Mouse (Mus musculus): ENCODE measurements around the gene 1700001O22Rik. TPM values are rescaled to one million over a fixed set of nuclear protein-coding genes. Genes with fewer than 3 reads are reported as not detected.

The 1700001O22Rik gene
- total and polyA plus RNA-seq, 2 experiments from 2014 or later, result 1.4 to 1.8 TPM

DNA sequence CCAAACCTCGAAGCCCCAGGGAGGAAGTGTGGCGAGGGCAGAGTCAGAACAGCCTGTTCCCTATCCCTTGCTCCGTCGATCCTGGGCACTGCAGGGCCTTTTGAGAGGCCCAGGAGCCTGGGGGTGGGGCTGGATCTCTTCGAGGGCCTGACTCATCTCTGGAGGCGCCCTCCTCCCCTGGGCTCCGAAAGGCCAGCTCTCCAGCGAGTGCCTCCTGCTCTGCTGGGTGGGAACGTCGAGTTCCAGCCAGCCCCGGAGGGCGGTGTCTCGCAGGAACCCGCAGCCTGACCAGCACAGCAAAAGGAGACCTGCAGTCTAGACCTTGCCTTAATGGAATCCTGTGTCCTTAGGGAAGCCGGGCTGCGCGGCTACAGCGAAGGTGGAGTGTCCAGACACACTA lies 50.2 kb downstream of the 1700001O22Rik start:
- Histone ChIP-seq H3K4me2 (ENCODE audit: low read depth) (no peak overlapping the region), H3K36me3 (ENCODE audit: insufficient read depth) (no peaks in the 10 kb centered on the region), H3K9me3 (ENCODE audit: low read length) (no peaks in the 10 kb centered on the region), H3K27ac (ENCODE audit: low read depth, low read length) (no peak overlapping the region; the same call in 1 of the 2 replicates), H3K4me1 (ENCODE audit: insufficient read depth) (no peaks in the 10 kb centered on the region), H3K4me3 (ENCODE audit: low read depth, low read length) (no peak overlapping the region), H3K9ac (no peak overlapping the region), H3K27me3 (ENCODE audit: insufficient read depth, low read length) (no peaks in the 10 kb centered on the region)
- no peak for TF ChIP-seq CTCF (IDR thresholded peaks at IDR 0.05; ENCODE audit: low read depth)
- WGBS, result 26% methylated on average over 18 of the region's 18 CpGs
- DNase-seq (no peak), ATAC-seq (no peak)

DNA sequence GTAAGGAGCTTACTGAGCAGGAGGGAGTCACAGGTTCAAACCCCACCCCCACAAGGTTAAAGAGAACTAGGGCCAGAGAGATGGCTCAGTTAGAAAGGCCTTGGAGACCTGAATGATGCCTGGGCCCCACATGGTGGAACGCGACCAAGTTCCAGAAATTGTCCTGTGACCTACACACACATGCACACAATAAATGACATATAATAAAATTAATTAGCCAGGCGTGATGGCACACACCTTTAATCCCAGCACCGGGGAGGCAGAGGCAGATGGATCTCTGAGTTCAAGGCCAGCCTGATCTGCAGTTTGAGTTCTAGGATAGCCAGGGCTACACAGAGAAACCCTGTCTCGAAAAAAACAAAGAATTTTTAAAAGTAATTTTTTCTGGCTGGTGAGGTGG lies 51.0 kb downstream of the 1700001O22Rik start:
- no peak overlapping the region for H3K27ac ChIP-seq (ENCODE audit: low read depth, low read length)
- no peak overlapping the region for H3K4me2 ChIP-seq (ENCODE audit: low read depth)
- no peaks in the 10 kb centered on the region for H3K36me3 ChIP-seq (ENCODE audit: insufficient read depth)
- WGBS, result 95% methylated on average over 5 of the region's 5 CpGs
- no peaks in the 10 kb centered on the region for H3K9me3 ChIP-seq (ENCODE audit: low read length)
- no peaks in the 10 kb centered on the region for H3K4me1 ChIP-seq (ENCODE audit: insufficient read depth)
- no peaks in the 10 kb centered on the region for H3K27me3 ChIP-seq (ENCODE audit: insufficient read depth, low read length)
- H3K4me3 ChIP-seq (ENCODE audit: low read depth, low read length), result no peak overlapping the region
- TF ChIP-seq CTCF (IDR thresholded peaks at IDR 0.05; ENCODE audit: low read depth), result no peak
- H3K9ac ChIP-seq, result no peak overlapping the region
- DNase-seq, result no peak
- ATAC-seq, result no peak

DNA sequence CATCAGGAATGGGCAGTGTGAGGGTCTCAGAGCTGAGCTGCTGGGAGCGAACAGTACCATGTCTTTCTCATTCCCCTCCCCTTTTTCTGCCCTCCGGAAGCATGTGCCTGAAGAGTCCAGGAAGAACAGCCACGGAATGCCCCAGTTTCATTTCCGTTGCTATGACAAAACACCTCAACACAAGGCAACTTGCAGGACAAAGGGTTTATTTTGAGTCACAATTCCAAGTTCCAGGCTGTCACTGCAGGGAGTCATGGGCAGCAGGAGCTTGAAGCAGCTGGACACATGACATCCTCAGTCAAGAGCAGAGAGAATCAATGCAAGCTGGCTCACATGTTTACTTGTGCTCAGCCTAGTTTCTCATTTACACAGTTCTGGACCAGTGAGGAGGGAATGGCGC lies 53.4 kb downstream of the 1700001O22Rik start:
- H3K9me3 ChIP-seq (ENCODE audit: low read length), result no peaks in the 10 kb centered on the region
- no peak for TF ChIP-seq CTCF (IDR thresholded peaks at IDR 0.05; ENCODE audit: low read depth)
- H3K27ac ChIP-seq (ENCODE audit: low read depth, low read length), result no peak overlapping the region
- H3K36me3 ChIP-seq (ENCODE audit: insufficient read depth), result no peaks in the 10 kb centered on the region
- WGBS, result 36% methylated on average over 5 of the region's 5 CpGs
- no peaks in the 10 kb centered on the region for H3K27me3 ChIP-seq (ENCODE audit: insufficient read depth, low read length)
- DNase-seq, result no peak
- H3K4me2 ChIP-seq (ENCODE audit: low read depth), result no peak overlapping the region
- H3K4me1 ChIP-seq (ENCODE audit: insufficient read depth), result no peaks in the 10 kb centered on the region
- H3K9ac ChIP-seq, result no peak overlapping the region
- peak; percentile 29; the same call in 1 of the 2 replicates for ATAC-seq
- H3K4me3 ChIP-seq (ENCODE audit: low read depth, low read length), result no peak overlapping the region

DNA sequence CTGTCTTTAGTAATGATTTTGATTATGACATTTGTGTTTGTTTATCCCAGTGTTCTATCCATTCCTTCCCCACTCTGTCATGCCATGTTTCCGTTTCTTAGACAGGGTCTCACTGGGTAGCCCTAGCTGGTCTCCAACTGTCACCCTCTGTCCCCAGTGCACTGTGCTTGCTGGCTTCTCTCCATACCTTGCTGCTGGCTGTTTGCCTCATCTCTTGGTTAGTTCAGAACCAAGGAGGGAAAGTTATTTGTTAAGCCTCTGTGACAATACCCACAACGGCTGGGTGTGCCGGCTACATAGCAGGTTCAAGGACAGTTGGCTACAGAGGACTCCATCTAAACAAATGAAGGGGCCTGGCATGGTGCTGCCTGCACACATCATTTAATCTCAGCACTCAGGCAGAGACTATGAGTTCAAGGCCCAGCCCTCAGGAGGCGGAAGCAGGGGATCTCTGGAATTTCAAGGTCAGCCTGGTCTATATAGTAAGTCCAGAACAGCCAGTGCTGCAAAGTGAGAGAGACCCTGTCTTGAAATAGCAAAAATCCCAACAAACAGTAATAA lies 55.8 kb downstream of the 1700001O22Rik start:
- DNase-seq (no peak), ATAC-seq (no peak)
- TF ChIP-seq CTCF (IDR thresholded peaks at IDR 0.05; ENCODE audit: low read depth), result no peak
- H3K9ac ChIP-seq, result no peak overlapping the region
- H3K4me1 ChIP-seq (ENCODE audit: insufficient read depth), result peaks cover 11% of the 10 kb centered on the region
- H3K4me3 ChIP-seq (ENCODE audit: low read depth, low read length), result no peak overlapping the region
- H3K36me3 ChIP-seq (ENCODE audit: insufficient read depth), result no peaks in the 10 kb centered on the region
- WGBS, result 70% methylated on average over 4 of the region's 4 CpGs
- no peak overlapping the region for H3K27ac ChIP-seq (ENCODE audit: low read depth, low read length)
- H3K27me3 ChIP-seq (ENCODE audit: insufficient read depth, low read length), result no peaks in the 10 kb centered on the region
- H3K4me2 ChIP-seq (ENCODE audit: low read depth), result no peak overlapping the region
- no peaks in the 10 kb centered on the region for H3K9me3 ChIP-seq (ENCODE audit: low read length)

Other genes with a start within 250 kb of the 1700001O22Rik start
- gene Cstad, start 208.6 kb downstream of the 1700001O22Rik start, total RNA-seq (2014; rRNA removed), result 3.8 and 4.1 TPM in 2 replicates
- 0.65 and 1.2 TPM in 2 replicates for gene Cstad, start 208.6 kb downstream of the 1700001O22Rik start, polyA plus RNA-seq (2015; fragmentation: Nextera tagmentation; extraction: Ambion mirVana)
- 87.6 and 105 TPM in 2 replicates for gene Ntmt1, start 4.2 kb upstream of the 1700001O22Rik start, total RNA-seq (2014; rRNA removed)
- 106 and 107 TPM in 2 replicates for gene Ntmt1, start 4.2 kb upstream of the 1700001O22Rik start, polyA plus RNA-seq (2015; fragmentation: Nextera tagmentation; extraction: Ambion mirVana)
- gene Asb6, start 26.7 kb upstream of the 1700001O22Rik start, total RNA-seq (2014; rRNA removed), result 32.7 and 45.2 TPM in 2 replicates
- gene Asb6, start 26.7 kb upstream of the 1700001O22Rik start, polyA plus RNA-seq (2015; fragmentation: Nextera tagmentation; extraction: Ambion mirVana), result 31.3 and 36.0 TPM in 2 replicates
- gene Prrx2, start 31.3 kb upstream of the 1700001O22Rik start, total RNA-seq (2014; rRNA removed), result 2.5 and 4.1 TPM in 2 replicates
- 3.6 and 3.7 TPM in 2 replicates for gene Prrx2, start 31.3 kb upstream of the 1700001O22Rik start, polyA plus RNA-seq (2015; fragmentation: Nextera tagmentation; extraction: Ambion mirVana)
- gene Ptges, start 126.2 kb upstream of the 1700001O22Rik start, total RNA-seq (2014; rRNA removed), result 4.2 and 6.3 TPM in 2 replicates
- 4.8 TPM in 2 replicates for gene Ptges, start 126.2 kb upstream of the 1700001O22Rik start, polyA plus RNA-seq (2015; fragmentation: Nextera tagmentation; extraction: Ambion mirVana)
- 30.4 and 40.0 TPM in 2 replicates for gene Tor1b, start 149.3 kb upstream of the 1700001O22Rik start, total RNA-seq (2014; rRNA removed)
- gene Tor1b, start 149.3 kb upstream of the 1700001O22Rik start, polyA plus RNA-seq (2015; fragmentation: Nextera tagmentation; extraction: Ambion mirVana), result 14.5 and 16.9 TPM in 2 replicates
- gene Tor1a, start 164.3 kb upstream of the 1700001O22Rik start, total RNA-seq (2014; rRNA removed), result 53.6 and 71.6 TPM in 2 replicates
- 97.3 and 105 TPM in 2 replicates for gene Tor1a, start 164.3 kb upstream of the 1700001O22Rik start, polyA plus RNA-seq (2015; fragmentation: Nextera tagmentation; extraction: Ambion mirVana)
- gene BC005624, start 178.5 kb upstream of the 1700001O22Rik start, total RNA-seq (2014; rRNA removed), result 43.3 and 47.1 TPM in 2 replicates
- gene BC005624, start 178.5 kb upstream of the 1700001O22Rik start, polyA plus RNA-seq (2015; fragmentation: Nextera tagmentation; extraction: Ambion mirVana), result 76.1 and 84.6 TPM in 2 replicates
- 37.9 and 38.1 TPM in 2 replicates for gene Usp20, start 178.6 kb upstream of the 1700001O22Rik start, total RNA-seq (2014; rRNA removed)
- gene Usp20, start 178.6 kb upstream of the 1700001O22Rik start, polyA plus RNA-seq (2015; fragmentation: Nextera tagmentation; extraction: Ambion mirVana), result 23.7 and 31.9 TPM in 2 replicates

Measured in forebrain, postnatal 0 days (tissue).